Mouse (Mus musculus) B cell, adult (primary cell): ENCODE measurements around the gene Taf6l. TPM values are rescaled to one million over a fixed set of nuclear protein-coding genes. Genes with fewer than 3 reads are reported as not detected.

Experiments
- total RNA-seq: library from RNA; stranded (reverse); gene quantifications from 4 replicates; pipeline ENCODE4 v1.2.4, GENCODE M21; 2023; ENCODE audit not compliant: inconsistent age

Taf6l gene
- total RNA-seq, result 18.7 to 25.0 TPM (median 24.5 TPM) in 4 replicates

DNA sequence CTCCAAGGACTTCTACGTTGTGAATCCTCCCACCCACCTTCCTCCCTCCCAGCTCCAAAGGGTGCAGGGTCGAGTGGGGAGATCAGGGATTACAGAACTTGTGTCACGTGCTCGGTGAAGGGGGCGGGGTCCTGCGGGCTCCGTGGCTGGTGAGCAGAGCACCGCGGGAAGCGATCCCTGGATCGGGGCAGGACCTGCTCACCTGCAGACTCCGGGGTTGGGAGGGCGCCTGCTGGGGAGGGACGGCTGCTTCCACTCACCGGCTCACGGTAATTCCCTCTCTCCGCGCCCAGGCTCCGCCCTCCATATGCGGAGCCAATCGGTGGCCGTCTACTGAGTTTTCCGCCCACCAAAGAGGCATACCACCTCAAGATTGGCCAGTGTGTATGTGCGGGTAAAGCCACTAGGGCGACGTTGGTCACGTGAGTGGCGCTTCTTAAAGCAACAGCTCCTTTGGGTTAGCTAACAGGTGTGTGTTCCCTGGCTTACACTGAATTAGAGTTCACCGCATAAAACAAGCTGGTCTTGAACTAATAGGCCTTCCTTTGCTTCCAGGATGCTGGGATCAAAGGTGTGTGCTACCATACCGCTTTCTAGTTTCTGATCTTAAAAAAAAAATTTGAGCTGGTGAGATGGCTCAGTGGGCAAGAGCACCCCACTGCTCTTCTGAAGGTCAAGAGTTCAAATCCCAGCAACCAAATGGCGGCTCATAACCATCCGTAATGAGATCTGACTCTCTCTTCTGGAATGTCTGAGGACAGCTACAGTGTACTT is at the start of gene Taf6l:
Taf6l (minus strand) TSS at position 410 of the 774 bp plus-strand sequence.

DNA sequence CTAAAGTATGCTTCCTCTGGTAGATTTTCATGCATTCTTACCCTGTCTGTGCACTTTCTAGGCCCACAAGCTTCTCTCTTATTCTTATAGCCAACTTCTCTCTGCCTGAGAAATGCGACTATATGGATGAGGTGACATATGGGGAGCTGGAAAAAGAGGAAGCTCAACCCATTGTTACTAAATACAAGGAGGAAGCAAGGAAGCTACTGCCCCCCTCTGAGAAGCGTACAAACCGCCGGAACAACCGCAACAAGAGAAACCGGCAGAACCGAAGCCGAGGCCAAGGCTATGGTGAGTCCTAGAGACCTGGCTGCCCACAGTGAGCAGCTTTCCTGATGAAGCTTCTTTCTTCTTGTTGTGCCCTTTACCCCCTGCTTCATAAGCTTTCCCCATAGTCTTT is 43.4 kb upstream of the Taf6l start, which contains the start of gene AC129217.1:
AC129217.1 (plus strand) TSS at position 114 of the 400 bp plus-strand sequence.

DNA sequence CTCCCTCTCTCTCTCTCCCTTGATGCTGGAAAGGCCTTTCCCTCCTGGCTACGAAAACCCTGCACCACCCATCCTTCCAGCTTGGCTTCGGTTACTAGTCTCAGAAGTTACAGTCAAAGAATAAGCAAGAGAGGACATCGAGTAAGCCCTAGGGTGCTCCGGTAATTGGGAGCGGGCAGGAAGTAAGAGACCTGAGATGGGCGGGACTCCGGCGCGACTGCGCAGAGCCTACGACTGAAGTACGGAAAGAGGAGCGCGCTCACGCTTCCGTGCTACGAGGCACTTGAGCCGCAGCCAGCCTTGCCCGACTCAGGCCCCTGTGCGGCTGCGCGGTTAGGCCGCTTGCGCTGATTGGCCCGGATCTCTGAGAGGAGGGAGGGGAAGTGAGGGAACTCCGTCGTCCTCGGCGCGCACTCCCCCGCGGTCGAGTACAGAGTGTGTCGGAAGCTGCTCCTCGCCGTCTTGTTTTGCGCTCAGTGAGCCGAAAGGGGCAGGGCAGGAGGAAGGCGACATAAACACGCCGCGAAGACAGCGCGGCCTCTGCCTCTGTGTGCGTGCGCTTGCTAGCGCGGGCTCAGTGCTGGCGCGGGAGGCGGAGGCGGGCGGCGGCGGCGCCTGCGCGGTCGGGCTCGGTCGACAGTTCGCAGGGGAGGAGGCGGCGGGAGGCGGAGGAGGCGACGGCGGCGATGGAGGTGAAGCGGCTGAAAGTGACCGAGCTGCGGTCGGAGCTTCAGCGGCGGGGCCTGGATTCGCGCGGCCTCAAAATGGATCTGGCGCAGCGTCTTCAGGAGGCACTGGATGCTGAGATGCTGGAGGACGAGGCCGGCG is 33.6 kb upstream of the Taf6l start, which contains the start of gene Hnrnpul2:
Hnrnpul2 (plus strand) TSS at position 415 of the 828 bp plus-strand sequence.

DNA sequence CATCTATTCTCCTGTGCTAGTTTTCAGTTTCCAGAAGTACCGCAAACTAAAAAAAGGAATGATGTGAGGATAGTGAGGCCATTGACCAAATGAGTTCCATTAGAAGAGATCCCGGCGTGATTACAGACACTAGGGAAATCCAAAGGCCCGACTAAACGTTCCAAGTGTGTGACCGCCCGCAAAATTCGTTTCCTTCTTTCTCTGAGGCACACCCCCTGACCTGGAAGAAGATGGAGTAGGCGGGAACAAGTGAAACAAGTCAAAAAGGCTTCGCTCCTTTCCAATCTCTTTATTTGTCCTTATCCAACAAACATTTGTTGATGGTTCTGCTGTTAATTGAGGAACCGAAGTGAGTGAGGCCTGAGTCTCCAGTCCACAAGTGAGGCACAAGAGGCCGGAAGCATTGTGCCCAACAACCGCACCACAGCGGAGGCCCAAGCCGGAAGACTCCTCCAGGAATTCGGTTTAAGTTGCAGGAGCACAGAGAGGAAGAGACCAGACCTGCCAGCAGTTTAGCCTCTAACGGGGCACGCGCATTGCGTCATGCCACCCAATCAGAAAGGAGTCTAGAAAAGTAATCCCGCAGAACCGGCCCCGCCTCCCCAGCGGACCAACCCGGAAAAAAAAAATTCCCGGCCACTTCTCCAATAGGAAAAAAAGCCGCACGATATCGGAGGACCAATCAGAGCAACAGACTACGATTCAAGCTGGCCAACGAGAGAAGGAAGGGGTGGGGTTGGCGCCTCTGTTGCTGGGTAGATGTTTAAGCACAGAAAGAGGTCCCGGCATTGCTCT is 32.8 kb upstream of the Taf6l start, which contains the start of gene Ttc9c:
Ttc9c (minus strand) TSS at position 533 of the 795 bp plus-strand sequence.

DNA sequence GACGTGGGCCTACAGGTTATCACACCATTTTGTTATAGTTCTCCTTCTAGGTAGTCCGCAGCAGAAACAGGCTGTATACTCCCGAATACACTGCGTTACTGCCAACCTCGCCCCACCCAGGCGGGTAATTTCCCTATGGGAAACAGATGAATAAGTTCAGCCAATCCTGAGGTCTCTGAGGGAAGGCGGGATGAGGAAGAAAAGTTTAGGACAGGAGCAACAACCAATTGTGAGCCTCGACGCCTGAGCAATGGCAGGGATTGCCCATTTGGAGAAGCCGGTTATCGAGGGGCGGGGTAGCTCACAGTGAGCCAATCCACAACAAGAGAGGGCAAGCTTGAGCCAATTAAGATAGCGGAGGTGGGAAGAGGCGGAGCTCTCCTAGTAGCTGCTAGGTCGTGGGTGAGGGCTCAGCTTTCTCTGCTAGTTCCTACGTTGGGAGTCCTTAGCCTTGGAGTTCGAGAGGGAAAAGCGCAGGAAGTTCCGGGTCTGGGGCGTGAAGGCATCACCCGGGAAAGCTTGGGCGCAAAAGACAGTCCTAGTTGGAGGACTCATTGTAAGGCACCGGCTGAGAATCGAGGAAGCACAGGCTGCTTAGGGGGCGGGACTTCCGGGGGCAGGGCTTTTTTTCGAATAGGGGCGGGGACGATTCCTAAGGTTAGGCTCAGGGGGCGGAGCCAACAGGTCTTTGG is 16.1 kb upstream of the Taf6l start, which contains the start of gene Zbtb3:
Zbtb3 (plus strand) TSS at position 426 of the 692 bp plus-strand sequence.

DNA sequence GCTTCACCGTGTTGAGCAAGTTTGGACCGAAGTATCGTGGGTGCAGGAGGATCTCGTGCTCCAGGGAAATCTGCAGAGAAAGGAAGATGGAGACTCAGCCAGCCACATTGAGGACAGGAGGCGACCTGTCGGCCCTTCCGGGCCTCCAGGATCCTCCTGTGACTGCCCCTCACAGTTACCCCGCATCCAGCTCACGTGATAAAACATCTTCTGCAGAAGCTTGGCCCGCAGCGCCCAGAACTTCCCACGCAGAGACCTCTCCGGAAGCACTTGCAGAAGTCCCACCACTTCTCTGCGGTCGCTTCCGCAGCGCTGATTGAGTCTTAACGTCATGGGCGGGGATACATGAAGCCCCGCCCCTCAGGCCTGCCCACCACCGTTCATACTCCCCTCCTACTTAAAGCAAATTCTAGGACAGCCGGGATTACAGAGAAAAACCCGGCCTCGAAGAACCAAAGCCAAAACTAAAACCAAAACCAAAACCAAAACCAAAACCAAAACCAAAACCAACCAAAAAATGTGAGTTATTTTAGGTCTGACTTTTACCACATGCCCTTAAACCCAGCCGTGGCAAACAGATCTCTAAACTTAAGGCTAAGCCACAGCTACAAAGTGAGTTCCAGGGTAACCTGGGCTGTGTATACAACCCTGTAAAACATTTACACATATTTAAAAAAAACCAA is 12.2 kb upstream of the Taf6l start, which contains the start of gene Polr2g:
Polr2g (minus strand) TSS at position 314 of the 683 bp plus-strand sequence.

DNA sequence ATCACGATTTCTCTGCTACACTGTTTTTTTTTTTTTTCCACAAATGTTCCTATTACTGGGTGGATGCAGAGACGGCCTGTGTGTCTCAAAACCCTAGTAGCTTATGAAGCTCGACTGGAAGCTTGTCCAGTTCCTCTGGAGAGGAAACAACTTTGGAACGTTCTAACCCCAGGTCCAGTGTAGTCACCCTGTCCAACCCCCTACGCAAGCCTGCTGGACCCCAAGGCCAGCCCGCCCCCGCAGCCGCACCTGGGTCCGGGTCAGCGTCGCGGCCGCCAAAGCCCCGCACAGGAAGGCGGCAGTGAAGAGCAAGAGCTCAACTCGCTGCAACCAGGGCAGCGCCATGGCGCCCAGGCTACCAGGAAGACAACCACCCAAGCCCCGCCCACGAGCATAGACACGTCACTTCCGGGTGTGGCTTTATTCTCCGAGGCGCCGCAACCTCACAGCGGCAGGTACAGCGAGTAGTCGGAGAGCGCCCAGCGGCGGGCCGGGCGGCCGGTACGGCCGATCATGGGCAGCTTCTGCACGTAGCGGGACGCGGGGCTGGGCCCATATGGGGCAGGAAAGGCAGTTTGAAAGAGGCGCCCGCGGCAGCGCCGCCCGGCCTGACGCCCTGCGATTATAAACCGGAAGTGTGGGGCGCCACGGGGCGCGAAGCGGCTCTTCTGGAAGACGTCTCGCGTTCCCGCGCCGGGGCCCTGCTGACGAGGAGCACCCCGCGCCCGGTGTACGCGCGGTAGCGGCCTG is 12.0 kb downstream of the Taf6l start, which contains the start of gene Tmem179b:
Tmem179b (minus strand) TSS at position 382 of the 750 bp plus-strand sequence.

DNA sequence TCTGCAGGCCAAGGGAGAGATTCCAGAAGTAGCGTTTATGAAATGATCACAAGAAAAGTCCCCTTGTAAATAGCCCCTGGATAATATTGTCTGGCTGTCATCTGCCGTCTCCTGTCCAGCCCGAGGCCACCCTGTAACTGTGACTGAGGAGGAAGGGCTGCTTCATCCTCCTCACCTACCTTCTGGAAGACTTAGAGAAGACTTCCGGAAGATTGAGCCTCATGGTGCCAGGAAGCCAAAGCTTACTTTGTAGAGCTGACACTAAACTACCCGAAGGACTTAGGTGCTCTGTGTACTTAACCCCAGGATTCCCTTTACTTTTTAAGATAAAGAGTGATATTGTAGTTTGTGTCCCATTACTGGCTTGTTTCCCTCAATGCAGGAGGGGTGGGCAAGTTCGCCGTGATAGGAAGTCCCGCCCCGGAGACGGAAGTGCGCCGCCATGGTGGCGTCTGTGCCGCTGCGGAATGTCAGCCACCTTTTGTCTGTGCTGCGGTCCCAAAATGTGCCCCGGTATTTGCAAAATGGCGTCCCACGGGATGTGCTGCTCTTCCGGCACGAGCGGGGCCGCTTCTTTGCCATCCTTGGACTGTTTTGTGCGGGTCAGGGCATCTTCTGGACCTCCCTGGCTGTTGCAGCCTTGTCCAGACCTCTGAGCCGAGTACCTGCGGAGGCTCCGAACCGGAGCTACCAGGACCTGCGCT is 15.5 kb downstream of the Taf6l start, which contains the start of gene Tmem223:
Tmem223 (plus strand) TSS at position 430 of the 704 bp plus-strand sequence.

DNA sequence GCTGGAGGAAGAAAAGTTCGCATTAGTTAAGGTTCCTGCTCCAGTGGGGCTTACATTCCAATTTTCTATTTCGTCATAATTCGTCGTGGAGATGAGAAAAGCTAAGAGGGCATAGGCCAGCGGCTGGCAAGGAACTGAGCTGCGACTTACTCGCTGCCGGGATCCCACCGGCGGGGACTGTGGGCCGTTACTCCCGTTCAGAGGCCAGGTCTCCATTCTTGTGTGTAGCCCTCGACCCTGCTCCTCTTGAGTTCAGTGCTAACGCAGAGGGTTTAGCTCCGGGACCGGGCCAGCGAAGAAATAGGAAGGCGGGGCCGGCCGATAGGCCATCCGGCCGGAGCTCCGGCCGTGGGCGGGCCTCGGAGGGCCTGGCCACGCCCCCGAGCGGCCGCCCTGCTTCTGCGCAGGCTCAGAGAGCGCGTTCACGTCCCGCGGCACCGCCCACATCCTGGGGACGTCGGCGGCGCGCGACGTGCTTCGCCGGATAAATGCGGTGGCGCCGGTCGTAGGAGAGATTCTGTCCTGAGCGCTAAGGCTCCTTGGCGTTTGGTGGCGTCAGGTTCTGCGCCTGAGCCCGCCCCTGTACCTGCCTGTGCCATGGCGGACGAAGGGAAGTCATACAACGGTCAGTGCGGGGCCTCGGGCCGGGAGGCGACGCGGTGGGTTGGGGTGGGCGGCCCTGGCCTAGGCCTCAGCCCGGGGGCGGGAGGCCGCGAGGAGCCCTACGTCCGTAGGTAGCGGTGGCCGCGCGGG is 29.4 kb downstream of the Taf6l start, which contains the start of gene Nxf1:
Nxf1 (plus strand) TSS at position 439 of the 753 bp plus-strand sequence.

DNA sequence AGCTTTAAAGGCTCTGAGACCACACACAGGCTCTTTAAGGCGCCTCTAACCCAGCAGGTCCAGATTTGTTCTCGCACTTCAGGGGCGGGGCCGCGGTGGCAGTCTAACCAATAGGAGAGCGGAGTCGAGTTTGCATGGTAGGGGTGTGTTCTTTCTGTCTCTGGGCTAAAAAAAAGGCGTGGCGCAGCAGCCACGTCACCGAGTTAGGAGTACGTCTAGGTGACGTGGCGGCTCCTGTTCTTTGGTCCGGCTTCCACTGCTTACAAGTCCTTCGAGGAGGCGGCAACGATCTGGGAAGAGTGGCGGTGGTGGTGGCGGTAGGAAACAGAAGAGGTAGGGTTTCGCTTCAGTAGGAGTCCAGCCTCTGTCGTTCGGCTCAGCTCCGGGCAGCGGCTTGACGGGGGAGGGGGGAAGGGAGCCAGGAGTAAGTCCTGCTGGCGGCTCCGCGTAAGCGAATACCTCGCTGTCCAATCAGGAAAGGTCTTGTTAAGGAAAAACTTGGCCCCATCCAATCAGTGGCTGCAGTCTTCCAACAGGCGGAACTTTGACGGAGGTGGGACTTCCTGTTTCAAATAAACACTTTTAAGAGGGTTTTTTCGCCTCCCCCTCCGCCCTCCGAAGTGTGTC is 44.9 kb downstream of the Taf6l start, which contains the start of gene Stx5a:
Stx5a (plus strand) TSS at position 171 of the 627 bp plus-strand sequence.

DNA sequence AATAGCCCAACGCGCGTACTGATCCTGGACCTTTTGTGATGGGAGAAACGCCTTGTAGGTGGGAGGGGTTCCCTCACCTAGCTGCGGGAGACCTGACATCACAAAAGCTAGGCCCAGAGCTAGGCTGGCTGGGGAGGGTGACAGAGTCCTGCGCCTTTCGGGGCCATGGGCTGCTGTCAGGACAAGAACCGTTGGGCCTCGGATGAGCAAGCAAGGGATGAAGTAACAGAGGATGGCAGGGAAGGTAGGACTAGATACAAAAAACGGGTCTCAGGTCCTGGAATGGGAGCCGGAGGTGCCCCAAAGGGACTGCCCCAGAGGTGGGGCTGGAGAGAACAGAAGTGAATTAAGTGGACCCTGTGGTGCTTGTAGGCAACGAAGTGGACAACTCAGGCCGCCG is 45.6 kb downstream of the Taf6l start, which contains the start of gene 1700092M07Rik:
1700092M07Rik (plus strand) TSS at position 116 of the 400 bp plus-strand sequence.

DNA sequence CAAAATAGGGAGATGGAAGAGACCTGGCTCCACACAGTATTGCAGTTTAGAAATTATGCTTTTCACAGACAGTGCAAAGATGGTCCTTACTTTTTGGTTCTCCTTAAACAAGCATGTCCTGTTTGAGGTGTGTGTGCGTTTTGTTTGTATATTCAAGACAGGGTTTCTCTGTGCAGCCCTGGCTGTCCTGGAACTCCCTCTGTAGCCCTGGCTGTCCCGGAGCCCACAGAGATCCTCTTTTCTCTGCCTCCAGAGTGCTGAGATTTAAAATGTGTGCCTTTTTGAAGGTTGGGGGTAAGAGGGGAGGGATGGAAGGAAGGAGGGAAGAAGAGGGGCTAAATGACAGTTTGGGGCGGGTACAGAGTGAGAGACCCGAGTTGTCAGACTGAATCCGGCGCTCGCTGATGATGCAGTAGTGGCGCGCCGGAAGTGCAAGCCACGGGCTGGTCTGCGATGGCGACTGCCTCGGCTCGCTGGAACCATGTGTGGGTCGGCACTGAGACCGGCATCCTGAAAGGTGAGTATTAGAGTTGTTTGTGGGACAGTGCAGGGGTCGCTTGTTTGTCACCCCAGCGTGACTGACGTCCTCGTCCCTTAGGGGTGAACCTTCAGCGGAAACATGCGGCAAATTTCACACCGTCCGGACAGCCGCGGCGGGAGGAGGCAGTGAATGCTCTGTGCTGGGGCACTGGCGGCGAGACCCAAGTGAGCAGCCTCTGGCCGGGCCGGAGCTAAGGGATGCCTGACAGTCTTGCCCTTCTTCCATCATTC is 50.6 kb downstream of the Taf6l start, which contains the start of gene Wdr74:
Wdr74 (plus strand) TSS at position 439 of the 771 bp plus-strand sequence.

Other genes with a start within 250 kb of the Taf6l start
- not detected in 4 replicates for gene Slc22a8, start 195.2 kb downstream of the Taf6l start, total RNA-seq
- gene Slc22a6, start 168.4 kb downstream of the Taf6l start, total RNA-seq, result not detected in 4 replicates
- not detected in 4 replicates for gene Chrm1, start 122.6 kb downstream of the Taf6l start, total RNA-seq
- gene Slc3a2, start 63.0 kb downstream of the Taf6l start, total RNA-seq, result 215 to 230 TPM (median 221 TPM) in 4 replicates
- gene Wdr74, start 50.6 kb downstream of the Taf6l start, total RNA-seq, result 66.4 to 86.6 TPM (median 70.6 TPM) in 4 replicates
- 4.2 to 4.8 TPM (median 4.5 TPM) in 4 replicates for gene 1700092M07Rik, start 45.7 kb downstream of the Taf6l start, total RNA-seq
- 209 to 258 TPM (median 241 TPM) in 4 replicates for gene Stx5a, start 45.0 kb downstream of the Taf6l start, total RNA-seq
- gene Nxf1, start 29.3 kb downstream of the Taf6l start, total RNA-seq, result 374 to 413 TPM (median 398 TPM) in 4 replicates
- 28.8 to 38.3 TPM (median 33.5 TPM) in 4 replicates for gene Tmem223, start 15.4 kb downstream of the Taf6l start, total RNA-seq
- 70.3 to 85.2 TPM (median 76.3 TPM) in 4 replicates for gene Tmem179b, start 11.9 kb downstream of the Taf6l start, total RNA-seq
- gene Polr2g, start 12.2 kb upstream of the Taf6l start, total RNA-seq, result 59.9 to 73.9 TPM (median 64.1 TPM) in 4 replicates
- 1.1 to 2.0 TPM (median 1.6 TPM) in 4 replicates for gene Zbtb3, start 16.1 kb upstream of the Taf6l start, total RNA-seq
- gene Ttc9c, start 32.9 kb upstream of the Taf6l start, total RNA-seq, result 29.7 to 34.2 TPM (median 31.8 TPM) in 4 replicates
- gene Hnrnpul2, start 33.6 kb upstream of the Taf6l start, total RNA-seq, result 114 to 120 TPM (median 118 TPM) in 4 replicates
- gene AC129217.1, start 43.4 kb upstream of the Taf6l start, total RNA-seq, result 9.1 to 16.6 TPM (median 9.7 TPM) in 4 replicates
- gene Bscl2, start 51.0 kb upstream of the Taf6l start, total RNA-seq, result 46.7 to 50.3 TPM (median 48.0 TPM) in 4 replicates
- not detected in 4 replicates for gene Gng3, start 52.8 kb upstream of the Taf6l start, total RNA-seq
- gene Lrrn4cl, start 64.4 kb upstream of the Taf6l start, total RNA-seq, result 0.54 to 0.93 TPM (median 0.74 TPM) in 4 replicates
- 131 to 153 TPM (median 146 TPM) in 4 replicates for gene Ubxn1, start 85.1 kb upstream of the Taf6l start, total RNA-seq
- gene Uqcc3, start 94.5 kb upstream of the Taf6l start, total RNA-seq, result 20.4 to 22.0 TPM (median 20.8 TPM) in 4 replicates
- 5.8 to 25.1 TPM (median 14.5 TPM) in 4 replicates for gene Lbhd1, start 97.3 kb upstream of the Taf6l start, total RNA-seq
- gene Gm49403, start 97.5 kb upstream of the Taf6l start, total RNA-seq, result not detected in 4 replicates
- gene 1810009A15Rik, start 102.4 kb upstream of the Taf6l start, total RNA-seq, result 37.3 to 46.2 TPM (median 41.3 TPM) in 4 replicates
- gene Gm49416, start 102.5 kb upstream of the Taf6l start, total RNA-seq, result 3.4 to 6.4 TPM in 2 of 4 replicates, not detected in the others
- gene Ints5, start 106.6 kb upstream of the Taf6l start, total RNA-seq, result 17.3 to 21.1 TPM (median 20.2 TPM) in 4 replicates
- 154 to 162 TPM (median 156 TPM) in 4 replicates for gene Ganab, start 111.7 kb upstream of the Taf6l start, total RNA-seq
- gene B3gat3, start 134.0 kb upstream of the Taf6l start, total RNA-seq, result 64.7 to 70.7 TPM (median 65.6 TPM) in 4 replicates
- 3.7 to 4.9 TPM (median 4.3 TPM) in 4 replicates for gene Rom1, start 142.9 kb upstream of the Taf6l start, total RNA-seq
- 81.6 to 99.9 TPM (median 83.4 TPM) in 4 replicates for gene Eml3, start 143.1 kb upstream of the Taf6l start, total RNA-seq
- gene Mta2, start 155.5 kb upstream of the Taf6l start, total RNA-seq, result 194 to 213 TPM (median 202 TPM) in 4 replicates
- 41.4 to 46.3 TPM (median 43.1 TPM) in 4 replicates for gene Tut1, start 167.4 kb upstream of the Taf6l start, total RNA-seq
- 498 to 534 TPM (median 511 TPM) in 4 replicates for gene Eef1g, start 180.6 kb upstream of the Taf6l start, total RNA-seq
- 110 to 155 TPM (median 141 TPM) in 4 replicates for gene Ahnak, start 202.9 kb upstream of the Taf6l start, total RNA-seq